Mouse (Mus musculus) embryonic facial prominence, embryonic 13.5 days (tissue): ENCODE results near the gene Ascc1. TPM values are rescaled to one million over a fixed set of nuclear protein-coding genes. Genes with fewer than 3 reads are reported as not detected.
"Not testable (repeated sequence)": the region's sequence is repeated elsewhere in the genome, so short reads cannot be mapped to it uniquely, and the experiment has no call there.

Experiments
- ATAC-seq: fragments of 200-750 bp; cut with Nextera tagmentation; 2 replicates; pipeline ENCODE4 v1.8.0; 2017; ENCODE audit warnings: low read depth; ENCODE audit not compliant: insufficient number of reproducible peaks, insufficient read depth, low FRiP score, low TSS enrichment
- H3K27ac ChIP-seq: fragments of 300-500 bp; sonication (generic); 2 replicates; pipeline ENCODE4 v1.5.1; 2015; ENCODE audit warnings: moderate library complexity, mild to moderate bottlenecking, inconsistent platforms
- H3K27me3 ChIP-seq: fragments of 300-500 bp; sonication (generic); 2 replicates; pipeline ENCODE4 v1.6.1; 2015; ENCODE audit warnings: mild to moderate bottlenecking, inconsistent platforms
- H3K36me3 ChIP-seq: fragments of 300-500 bp; sonication (generic); 2 replicates; pipeline ENCODE4 v1.6.1; 2015; ENCODE audit warnings: mild to moderate bottlenecking, inconsistent platforms
- H3K4me1 ChIP-seq: fragments of 300-500 bp; sonication (generic); 2 replicates; pipeline ENCODE4 v1.6.1; 2015; ENCODE audit warnings: inconsistent platforms
- H3K4me2 ChIP-seq: fragments of 300-500 bp; sonication (generic); 2 replicates; pipeline ENCODE4 v1.6.1; 2015; ENCODE audit warnings: moderate library complexity, mild to moderate bottlenecking, inconsistent platforms
- H3K4me3 ChIP-seq: fragments of 300-500 bp; sonication (generic); 2 replicates; pipeline ENCODE4 v1.5.1; 2015; ENCODE audit warnings: mild to moderate bottlenecking, inconsistent platforms
- H3K9ac ChIP-seq: fragments of 300-500 bp; sonication (generic); 2 replicates; pipeline ENCODE4 v1.6.1; 2015; ENCODE audit warnings: mild to moderate bottlenecking, inconsistent platforms
- H3K9me3 ChIP-seq: fragments of 300-500 bp; sonication (generic); 2 replicates; pipeline ENCODE4 v1.6.1; 2016; ENCODE audit warnings: inconsistent platforms
- whole genome bisulfite sequencing: fragments of 180-500 bp; shearing (Covaris S2); methylation state at CpG from one replicate; pipeline ENCODE4 v1.1.7; 2015; ENCODE audit warnings: mixed read lengths; 5-methylcytosine and 5-hydroxymethylcytosine counted together
- microRNA-seq: library from miRNA; unstranded; fragments of <30 nt; microRNA quantifications from one replicate; pipeline ENCODE4, GENCODE M21; 2016
- polyA plus RNA-seq: library from polyadenylated mRNA; unstranded; fragments of >200 nt; fragmentation: Nextera tagmentation; extraction: Ambion mirVana; gene quantifications from 2 replicates; pipeline ENCODE4 v1.2.1, GENCODE M21; 2015

The Ascc1 gene
- polyA plus RNA-seq, 1 experiment from 2014 or later: 50.3 TPM

DNA sequence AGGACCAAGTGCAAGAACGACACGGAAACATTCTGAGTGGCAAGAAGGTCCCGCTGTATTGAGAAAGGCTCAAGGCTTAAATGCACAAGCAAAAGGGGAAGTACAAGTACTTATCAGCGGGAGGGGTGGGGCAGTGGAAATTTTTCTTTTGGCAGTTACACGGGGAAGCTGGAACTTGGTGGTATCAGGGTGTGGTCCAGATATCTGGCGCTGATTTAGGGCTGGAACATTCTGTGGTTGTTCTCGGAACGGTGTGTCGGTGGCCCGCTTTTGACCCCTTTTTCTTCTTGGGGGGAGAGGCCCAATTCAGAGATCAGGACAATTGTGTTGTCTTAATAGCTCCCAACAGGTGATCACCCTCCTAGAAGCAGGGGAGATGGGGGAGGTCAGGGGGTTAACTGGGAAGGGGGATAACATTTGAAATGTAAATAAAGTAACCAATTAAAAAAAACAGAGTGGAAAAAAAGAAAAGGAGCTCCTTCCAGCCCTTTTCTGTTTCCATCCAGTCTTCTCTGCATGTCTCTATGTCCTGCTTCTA is 145.0 kb downstream of the Ascc1 start:
- not testable (repeated sequence) for H3K4me1 ChIP-seq, ATAC-seq

DNA sequence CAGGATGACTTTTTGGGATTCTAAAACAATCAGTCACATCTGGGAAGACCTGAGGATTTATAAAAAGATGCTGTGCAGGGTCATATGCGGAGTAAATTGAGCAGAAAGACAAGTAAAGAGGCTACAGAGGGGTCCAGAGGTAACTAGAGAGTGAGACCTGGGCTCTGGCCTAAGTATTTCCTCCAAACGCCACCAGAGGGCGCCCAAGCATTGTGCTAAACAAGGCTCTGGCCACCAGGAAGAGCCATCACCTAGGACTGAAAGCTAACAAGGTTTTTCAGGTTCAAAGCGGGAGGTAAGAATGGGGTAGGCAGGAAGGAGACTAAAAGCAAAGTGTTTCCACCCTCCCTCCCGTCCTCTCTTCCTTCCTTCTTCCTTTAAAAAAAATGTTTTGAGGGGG is 145.5 kb downstream of the Ascc1 start:
- WGBS: 3% methylated on average over 5 of the region's 5 CpGs
- no peaks in the 10 kb centered on the region for H3K9me3 ChIP-seq
- no peak for ATAC-seq

More for the DNA sequence above, 145.0 kb downstream of the Ascc1 start:
- H3K9ac ChIP-seq, H3K4me3 ChIP-seq, H3K36me3 ChIP-seq, H3K27me3 ChIP-seq, H3K9me3 ChIP-seq, H3K4me2 ChIP-seq, H3K27ac ChIP-seq: not testable (repeated sequence)
- 53% methylated on average over 10 of the region's 10 CpGs for WGBS

More for the DNA sequence above, 145.5 kb downstream of the Ascc1 start:
- no peak overlapping the region for H3K4me3 ChIP-seq
- no peak overlapping the region for H3K27ac ChIP-seq
- no peaks in the 10 kb centered on the region for H3K27me3 ChIP-seq
- no peaks in the 10 kb centered on the region for H3K36me3 ChIP-seq
- H3K9ac ChIP-seq: no peak overlapping the region
- no peak overlapping the region for H3K4me2 ChIP-seq
- H3K4me1 ChIP-seq: peaks cover 4% of the 10 kb centered on the region; the same call in 1 of the 2 replicates

Small RNAs within 50 kb of the gene (microRNA-seq; reads per million reads assigned to microRNA genes)
- not detected for gene Mir6906

Other genes starting within 250 kb of the Ascc1 start
- gene Dnajb12, start 123.2 kb upstream of the Ascc1 start, polyA plus RNA-seq: 20.5 and 20.7 TPM in 2 replicates
- gene Ddit4, start 51.0 kb upstream of the Ascc1 start, polyA plus RNA-seq: 86.5 and 93.1 TPM in 2 replicates
- gene Anapc16, start 330 bp downstream of the Ascc1 start, polyA plus RNA-seq: 116 and 128 TPM in 2 replicates
- gene Spock2, start 103.4 kb downstream of the Ascc1 start, polyA plus RNA-seq: 7.2 and 7.3 TPM in 2 replicates
- 2.3 and 2.7 TPM in 2 replicates for gene Chst3, start 216.5 kb downstream of the Ascc1 start, polyA plus RNA-seq